Mouse (Mus musculus): ENCODE results near the gene Grm4. TPM values are rescaled to one million over a fixed set of nuclear protein-coding genes. Genes with fewer than 3 reads are reported as not detected.

The Grm4 gene
- total RNA-seq, 2 experiments from 2014 or later: 0.15 to 0.18 TPM

- DNase-seq: peak in 1 of 2 experiments; percentile 4
Observed at GRCm38 (mm10) chr17:27551393-27551940, 30.3 kb upstream of the Grm4 start.

GRCm38 (mm10) chr17:27549234-27549633 is 28.0 kb upstream of the Grm4 start:
- DNase-seq: peak; percentile 48 to 63

DNA sequence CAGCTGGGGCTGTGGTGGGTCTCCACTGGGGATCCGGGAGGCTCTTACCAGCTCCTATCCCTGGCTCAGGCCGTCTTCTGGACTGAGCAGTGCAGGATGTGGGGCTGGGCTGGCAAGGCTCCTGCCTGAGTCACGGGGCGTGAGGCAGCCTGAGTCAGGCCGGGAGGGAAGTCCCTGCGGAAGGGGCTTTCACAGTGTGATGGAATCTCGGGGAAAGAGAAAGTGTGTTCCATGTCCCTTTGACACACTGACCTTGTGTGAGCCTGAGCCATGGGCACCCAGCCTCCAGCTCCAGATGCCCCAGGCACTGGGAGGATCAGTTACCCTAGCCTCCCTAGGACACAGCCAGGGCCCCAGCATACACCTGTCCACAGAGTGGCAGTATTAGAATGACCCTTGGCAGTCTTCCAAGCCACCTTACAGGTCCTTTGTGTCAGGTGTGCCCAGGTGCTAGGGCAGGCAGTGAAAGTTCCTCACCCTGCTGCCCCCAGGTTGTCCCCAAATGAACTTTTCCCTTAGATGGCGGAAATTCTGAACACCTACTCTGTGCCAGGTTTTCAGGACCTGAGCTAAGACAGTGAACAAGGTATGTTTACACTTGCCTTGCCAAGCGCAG is 26.2 kb upstream of the Grm4 start:
- peak; percentile 56 to 78 for DNase-seq

- no peak for DNase-seq
Observed at GRCm38 (mm10) chr17:27546574-27547085, 25.4 kb upstream of the Grm4 start.

- DNase-seq: no peak
Observed at GRCm38 (mm10) chr17:27545991-27546390, 24.8 kb upstream of the Grm4 start.

- DNase-seq: no peak
Observed at GRCm38 (mm10) chr17:27544551-27544950, 23.3 kb upstream of the Grm4 start.

GRCm38 (mm10) chr17:27541984-27542383 is 20.8 kb upstream of the Grm4 start:
- no peak for DNase-seq

DNA sequence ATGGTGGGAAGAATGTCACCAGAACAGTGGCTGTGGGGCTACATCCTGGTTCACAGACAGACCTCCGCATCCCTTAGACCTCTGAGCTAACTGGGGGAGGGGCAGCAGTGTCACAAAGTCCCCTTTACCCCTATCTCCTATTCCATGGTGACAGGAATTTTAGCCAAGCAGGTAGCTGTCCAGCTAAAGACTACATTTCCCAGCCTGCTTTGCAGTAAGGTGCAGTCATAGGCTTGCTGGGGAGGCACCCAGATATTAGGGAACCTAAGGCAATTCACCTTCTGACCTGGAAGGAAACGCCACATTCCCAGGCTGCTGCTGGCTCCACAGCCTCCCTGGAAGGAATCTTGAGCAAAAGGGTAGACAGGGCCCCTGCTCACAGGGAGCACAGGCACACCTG is 20.1 kb upstream of the Grm4 start:
- no peak for DNase-seq

DNA sequence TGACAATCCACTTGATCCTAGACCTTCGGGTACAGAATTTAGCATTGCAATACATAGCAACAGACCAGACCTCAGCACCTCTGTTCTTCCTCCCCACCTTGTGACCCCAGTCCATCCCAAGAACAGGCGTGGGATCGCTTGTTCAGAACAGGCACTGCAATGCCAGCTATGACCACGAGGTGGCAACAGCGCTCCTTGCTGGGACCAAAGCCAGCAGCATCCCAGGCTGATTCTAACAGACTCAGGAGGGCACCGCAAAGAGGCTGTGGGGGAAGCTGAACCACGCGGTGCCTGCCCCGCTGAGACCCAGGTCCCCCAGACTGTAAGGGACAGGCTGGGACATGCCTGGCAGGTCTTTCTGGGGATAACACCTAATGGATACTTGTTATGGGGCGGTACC is 13.5 kb upstream of the Grm4 start:
- DNase-seq: peak; percentile 82 to 95

DNA sequence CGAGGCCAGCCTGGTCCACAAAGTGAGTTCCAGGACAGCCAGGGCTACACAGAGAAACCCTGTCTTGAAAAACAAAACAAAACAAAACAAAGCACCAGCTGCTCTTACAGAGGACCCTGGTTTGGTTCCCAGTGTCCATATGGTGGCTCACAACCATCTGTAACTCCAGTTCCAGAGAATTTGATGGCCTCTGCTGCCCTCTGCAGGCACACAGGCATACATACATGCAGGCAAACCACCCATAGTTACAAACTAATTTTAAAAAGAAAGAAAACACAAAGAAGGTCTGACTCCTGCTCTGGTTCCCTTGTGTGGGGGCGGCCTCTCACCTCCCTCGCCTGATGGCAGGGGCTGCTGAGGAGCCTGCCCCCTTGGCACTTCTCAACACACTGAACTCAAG is 12.2 kb upstream of the Grm4 start:
- DNase-seq: no peak

- no peak for DNase-seq
Observed at GRCm38 (mm10) chr17:27532095-27532494, 10.9 kb upstream of the Grm4 start.

GRCm38 (mm10) chr17:27528767-27529166 is 7.6 kb upstream of the Grm4 start:
- DNase-seq: no peak

GRCm38 (mm10) chr17:27528030-27528429 is 6.8 kb upstream of the Grm4 start:
- DNase-seq: no peak

- DNase-seq: no peak
Observed at GRCm38 (mm10) chr17:27527188-27527587, 6.0 kb upstream of the Grm4 start.

- no peak for DNase-seq
Observed at GRCm38 (mm10) chr17:27523121-27523520, 1.9 kb upstream of the Grm4 start.

- DNase-seq: peak; percentile 18 to 48
Observed at GRCm38 (mm10) chr17:27520557-27520956, 646 bp downstream of the Grm4 start.

GRCm38 (mm10) chr17:27518700-27519595 is 2.3 kb downstream of the Grm4 start:
- DNase-seq: no peak

DNA sequence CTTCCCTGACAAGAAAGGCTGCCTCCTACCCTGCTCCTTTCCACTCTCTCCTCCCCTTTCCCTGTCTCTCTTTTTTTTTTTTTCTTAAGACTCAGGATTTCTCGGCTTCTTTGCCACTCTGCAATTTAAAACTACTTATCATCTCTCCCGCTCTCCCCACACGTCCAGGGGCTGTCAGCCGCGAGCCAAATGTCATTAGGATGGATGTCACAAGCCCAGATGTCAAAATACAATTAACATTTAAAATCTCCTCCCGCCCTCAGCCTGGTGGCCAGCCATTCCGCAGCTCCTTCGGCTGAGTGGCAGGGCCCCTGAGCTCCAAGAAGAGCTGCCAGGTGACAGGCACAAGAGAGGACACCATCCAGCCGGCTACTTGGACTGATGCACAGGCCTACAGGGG is 2.9 kb downstream of the Grm4 start:
- no peak for DNase-seq

DNA sequence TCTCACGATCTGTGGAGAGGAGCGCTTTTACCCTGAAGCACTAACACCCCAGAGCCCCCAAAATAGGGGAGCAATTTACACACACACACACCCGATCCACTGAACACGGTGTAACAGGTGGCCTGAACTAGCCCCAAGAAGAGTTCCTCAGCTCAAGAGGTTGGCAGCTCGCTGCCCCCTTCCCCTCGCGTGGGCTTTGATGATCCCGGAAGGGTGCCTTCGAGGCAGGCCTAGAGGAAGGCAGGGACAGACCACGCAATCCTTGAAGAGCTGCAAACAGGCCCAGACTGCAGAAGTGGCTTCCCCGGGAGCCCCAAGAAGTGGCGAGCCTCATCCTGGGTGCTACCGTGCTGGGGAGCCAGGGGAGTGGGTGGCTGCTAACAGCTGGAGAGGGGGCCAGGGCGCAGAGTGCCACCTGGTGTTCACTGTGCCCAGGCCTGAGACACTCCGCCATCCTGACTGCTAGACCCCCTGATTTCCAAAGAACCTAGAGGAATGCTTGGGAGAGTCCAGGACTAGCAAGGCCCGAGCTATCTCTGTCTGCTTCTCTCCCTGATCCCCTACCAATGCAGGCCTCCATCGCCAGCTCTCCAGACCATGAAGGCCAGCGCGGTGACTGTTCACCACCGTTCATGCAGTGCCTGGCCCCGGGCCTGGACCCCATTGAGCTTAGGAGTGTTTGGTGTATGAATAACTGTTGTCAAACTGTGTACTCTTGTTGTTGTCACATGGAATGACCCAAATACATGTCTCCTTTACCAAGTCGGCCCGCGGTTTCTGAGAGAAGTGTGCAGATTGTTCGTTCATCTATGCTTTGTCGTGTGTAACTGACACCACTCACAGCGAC is 7.1 kb downstream of the Grm4 start:
- no peak for DNase-seq

DNA sequence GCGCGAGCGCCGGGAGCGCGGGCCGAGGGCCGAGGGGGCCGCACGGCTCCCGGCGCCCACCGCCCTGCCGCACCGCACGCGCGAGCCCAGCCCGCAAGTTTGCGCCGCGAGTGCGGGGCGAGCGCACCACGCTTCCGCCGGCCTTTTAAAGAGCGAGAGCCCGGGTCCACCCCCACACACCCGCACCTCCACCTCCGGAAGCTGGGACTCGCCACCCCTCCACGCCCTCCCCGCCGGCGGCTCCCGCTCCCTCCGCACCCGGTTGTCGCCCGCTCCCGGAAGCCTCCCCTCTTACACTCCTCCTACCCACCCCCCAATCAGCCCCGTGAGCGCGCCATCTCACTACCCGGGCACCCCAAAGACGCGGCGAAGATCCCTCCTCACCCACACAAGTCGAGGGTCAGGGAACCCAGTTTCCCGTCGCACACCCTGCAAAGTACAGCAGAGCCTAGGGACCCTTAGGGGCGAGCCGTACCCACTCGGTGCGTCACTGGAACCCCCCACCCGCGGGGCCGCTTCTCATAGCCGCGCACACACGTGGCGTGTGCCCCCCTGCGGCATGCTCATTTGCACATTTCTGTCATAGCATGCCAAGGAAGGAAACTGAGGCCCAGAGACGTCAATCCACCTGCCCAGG is 7.8 kb downstream of the Grm4 start:
- DNase-seq: no peak

DNA sequence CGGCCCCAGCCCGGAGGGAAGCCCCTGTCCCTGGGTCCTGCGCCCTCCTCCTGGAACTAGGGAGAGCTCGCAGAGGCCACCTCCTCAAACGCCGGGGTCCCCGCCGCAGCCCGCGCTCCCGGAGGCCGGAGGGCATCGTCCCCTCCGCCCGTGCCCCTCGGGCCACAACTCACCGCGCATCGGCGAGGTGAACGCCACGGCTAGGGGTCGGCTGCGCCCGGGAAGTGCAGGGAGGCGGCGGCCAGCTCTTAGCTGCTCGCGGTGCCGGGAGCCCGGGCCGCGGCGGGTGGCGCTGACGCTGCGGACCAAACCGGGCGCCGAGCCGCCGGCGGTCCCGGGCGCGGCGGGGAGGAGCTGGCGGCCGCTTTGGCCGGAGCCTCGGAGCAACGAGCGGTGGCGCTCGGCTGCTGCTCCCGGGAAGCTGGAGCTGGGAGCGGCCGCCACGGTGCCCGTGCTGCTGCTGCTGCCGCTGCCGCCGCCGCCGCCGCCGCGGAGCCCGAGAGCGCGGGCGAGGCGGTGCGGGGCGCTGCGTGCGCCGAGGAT is 8.5 kb downstream of the Grm4 start:
- no peak for DNase-seq

Measured in heart, adult 18-20 months (tissue).